In genomic region chr5:21265049-21265448, GRCm38 (mm10) we compare ENCODE assay signal across 8 mouse cellular contexts.
DNase-seq lines count a peak whose midpoint lies in the region; ATAC-seq lines count a peak whose summit lies in the region.

No protein-coding gene starts in this region.

- WGBS in intestine, embryonic 15.5 days = 19% methylated on average over 4 of the region's 4 CpGs
- 34% methylated on average over 4 of the region's 4 CpGs for WGBS in midbrain, embryonic 11.5 days

- H3K36me3 ChIP-seq in intestine, embryonic 15.5 days = no peaks in the 10 kb centered on the region
- no peaks in the 10 kb centered on the region for H3K36me3 ChIP-seq in midbrain, embryonic 11.5 days (ENCODE audit: control insufficient read depth, insufficient read depth, low read length)

- DNase-seq in ZHBTc4 (ENCODE audit: low read depth, low spot score) = peak; percentile 82
- peak; percentile 82 for DNase-seq in cerebellum, adult 9-10 months
- DNase-seq in frontal cortex, postnatal 36 days (ENCODE audit: low spot score in 2 of 2) = peak; percentile 84 to 91
- peak; percentile 43 to 70 for DNase-seq in left cerebral cortex, adult 8-10 months (ENCODE audit: low spot score in 2 of 2)
- DNase-seq in midbrain, embryonic 11.5 days (ENCODE audit: low spot score, missing footprints) = peak; percentile 99
- peak; percentile 65 for DNase-seq in skeletal muscle tissue, adult 2 months (ENCODE audit: low read depth, low spot score)

- H3K27me3 ChIP-seq in intestine, embryonic 15.5 days (replicated peaks) = no peaks in the 10 kb centered on the region
- no peaks in the 10 kb centered on the region for H3K27me3 ChIP-seq in midbrain, embryonic 11.5 days (ENCODE audit: control insufficient read depth, insufficient read depth, low read length)

- 0 out of 2 replicates have a peak, but pooled peaks cover 2% of the 10 kb centered on the region for H3K4me1 ChIP-seq in intestine, embryonic 15.5 days (replicated peaks)
- peaks cover 14% of the 10 kb centered on the region for H3K4me1 ChIP-seq in midbrain, embryonic 11.5 days (ENCODE audit: control insufficient read depth, insufficient read depth, low read length)

- H3K4me3 ChIP-seq in intestine, embryonic 15.5 days (replicated peaks) = no peak overlapping the region
- no peak overlapping the region for H3K4me3 ChIP-seq in midbrain, embryonic 11.5 days (ENCODE audit: low read depth, low read length)

- no peaks in the 10 kb centered on the region for H3K9me3 ChIP-seq in intestine, embryonic 15.5 days
- no peaks in the 10 kb centered on the region for H3K9me3 ChIP-seq in midbrain, embryonic 11.5 days (ENCODE audit: control insufficient read depth, low read length)

- no peak overlapping the region for H3K27ac ChIP-seq in intestine, embryonic 15.5 days
- no peak overlapping the region for H3K27ac ChIP-seq in midbrain, embryonic 11.5 days (ENCODE audit: low read depth, low read length)

- H3K9ac ChIP-seq in intestine, embryonic 15.5 days = no peak overlapping the region
- no peak overlapping the region for H3K9ac ChIP-seq in midbrain, embryonic 11.5 days (ENCODE audit: low read length)

- ATAC-seq in intestine, embryonic 15.5 days = peak; percentile 61
- peak; percentile 22; the same call in 1 of the 2 replicates for ATAC-seq in midbrain, embryonic 11.5 days (ENCODE audit: low FRiP score)
- ATAC-seq in erythroid progenitor cell, adult 5-6 weeks (replicated peaks; ENCODE audit: low FRiP score, poor library complexity, severe bottlenecking) = no peak

- H3K4me2 ChIP-seq in intestine, embryonic 15.5 days (replicated peaks) = no peak overlapping the region
- no peak overlapping the region for H3K4me2 ChIP-seq in midbrain, embryonic 11.5 days
